In the genomic region with DNA sequence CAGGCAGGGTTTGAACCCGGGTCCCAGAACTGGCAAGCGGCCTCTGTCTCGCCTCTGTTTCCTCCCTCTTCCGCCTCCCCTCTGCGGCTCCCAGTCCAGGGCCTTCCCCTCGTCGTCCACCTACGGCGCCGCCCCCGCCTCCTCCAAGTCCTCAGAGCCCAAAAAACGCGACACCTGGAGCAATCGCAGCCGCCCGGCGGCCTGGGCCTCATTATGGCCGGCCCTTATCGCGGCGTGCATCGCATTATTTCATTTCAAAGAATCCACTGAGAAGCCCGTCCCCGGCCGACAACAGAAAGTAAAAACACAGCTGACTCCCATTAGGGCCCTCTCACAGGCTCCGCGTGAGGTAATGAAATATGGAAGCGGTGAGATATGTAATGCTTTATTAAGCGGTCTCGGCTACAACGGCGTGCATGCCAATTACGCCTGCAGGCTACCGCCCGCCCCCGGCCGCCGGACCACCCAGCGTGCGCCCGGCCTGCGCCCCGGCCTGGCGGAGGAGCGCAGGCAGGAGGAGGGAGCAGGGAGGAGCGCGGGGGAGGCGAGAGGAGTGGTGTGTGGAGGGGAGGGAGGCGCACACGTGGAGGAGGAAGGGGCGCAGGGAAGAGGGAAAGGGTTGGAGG, we compare ENCODE assay signal across 8 mouse cellular contexts. TPM values are rescaled to one million over a fixed set of nuclear protein-coding genes. Genes with fewer than 3 reads are reported as not detected.
A peak's percentile ranks its signal among the peaks of the same experiment; 100 is the strongest.
DNase-seq lines count a peak whose midpoint lies in the region; ATAC-seq lines count a peak whose summit lies in the region.

Gm12830 (plus strand) TSS at position 156 of the 626 bp plus-strand sequence.

- peak within 1 kb of the TSS; percentile 48; the same call in 1 of the 2 replicates for H3K27ac ChIP-seq in hindbrain, embryonic 13.5 days

- H3K9ac ChIP-seq in hindbrain, embryonic 13.5 days = peak within 1 kb of the TSS; percentile 68

- DNase-seq in adrenal gland, adult (ENCODE audit: inconsistent age in 2 of 2, low spot score in 1 of 2) = peak; percentile 45 to 87
- DNase-seq in cerebellum, postnatal 14 days = peak; percentile 37 to 46
- DNase-seq in gastrocnemius, adult 18-20 months (ENCODE audit: low spot score) = peak; percentile 19
- peak; percentile 33 to 42 for DNase-seq in layer of hippocampus, postnatal 25 days (ENCODE audit: extremely low spot score in 1 of 2, low spot score in 1 of 2)
- DNase-seq in lung, postnatal 14 days = peak; percentile 34
- peak; percentile 46 to 49 for DNase-seq in right cerebral cortex, postnatal 10 days (ENCODE audit: low spot score in 2 of 2)
- DNase-seq in thymus, postnatal 14 days = no peak

- peak within 1 kb of the TSS; percentile 45 for H3K4me3 ChIP-seq in hindbrain, embryonic 13.5 days

- H3K4me1 ChIP-seq in hindbrain, embryonic 13.5 days (replicated peaks) = peaks cover 28% of the 10 kb centered on the region

- under 1% methylated on average over 49 of the region's 51 CpGs for WGBS in hindbrain, embryonic 13.5 days

- peak within 1 kb of the TSS; percentile 59 for H3K4me2 ChIP-seq in hindbrain, embryonic 13.5 days

- no peaks in the 10 kb centered on the region for H3K36me3 ChIP-seq in hindbrain, embryonic 13.5 days

- ATAC-seq in hindbrain, embryonic 13.5 days (ENCODE audit: low FRiP score) = peak; percentile 80

- peaks cover 64% of the 10 kb centered on the region for H3K27me3 ChIP-seq in hindbrain, embryonic 13.5 days

- no peaks in the 10 kb centered on the region for H3K9me3 ChIP-seq in hindbrain, embryonic 13.5 days

RNA-seq across cellular contexts. Expression of gene Gm12830, which starts in this region (rescaled TPM):
- total RNA-seq in gastrocnemius, adult 18-20 months (2021) = not detected
- polyA plus RNA-seq in hindbrain, embryonic 13.5 days (2015; fragmentation: Nextera tagmentation; extraction: Ambion mirVana) = not detected in 2 replicates
- not detected for total RNA-seq in layer of hippocampus, postnatal 25 days (2021)

Comparison
In these comparisons a context has a peak if more than half of its experiments do, and no peak if none do; other contexts are left out.
1. Peak in DNase-seq in gastrocnemius, adult 18-20 months; RNA of the gene not detected or under 1 TPM.
2. Peak in ATAC-seq, H3K4me3 ChIP-seq, H3K27ac ChIP-seq, H3K9ac ChIP-seq and H3K4me2 ChIP-seq in hindbrain, embryonic 13.5 days; RNA of the gene not detected or under 1 TPM.
3. Peak in DNase-seq in layer of hippocampus, postnatal 25 days; RNA of the gene not detected or under 1 TPM.